Mouse (Mus musculus) T-cell, adult 2 months (primary cell): ENCODE measurements around the gene Arl4a.

Source experiments
- DNase-seq: peaks from one replicate; pipeline ENCODE4 v3.0.0; 2022; ENCODE audit warnings: low spot score

Arl4a gene

DNA sequence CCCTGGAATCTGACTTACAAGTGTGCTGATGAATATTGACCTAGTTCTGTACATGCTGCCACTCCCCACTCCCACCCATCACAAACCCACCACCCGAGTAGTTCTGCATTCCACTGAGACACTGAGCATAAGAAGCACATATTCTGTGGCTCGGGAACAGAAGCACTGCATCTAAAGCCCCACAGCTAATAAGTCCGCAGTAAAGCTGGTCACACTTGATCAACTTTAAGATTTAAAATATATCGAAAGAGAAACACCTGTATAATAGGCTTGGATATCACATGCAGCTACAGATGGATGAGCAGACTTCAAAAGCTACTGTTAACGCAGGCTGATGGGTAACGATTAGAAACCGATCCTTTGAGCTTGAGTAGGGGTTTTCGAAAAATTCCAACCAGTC, 78.7 kb downstream of the Arl4a start:
- no peak for DNase-seq

DNA sequence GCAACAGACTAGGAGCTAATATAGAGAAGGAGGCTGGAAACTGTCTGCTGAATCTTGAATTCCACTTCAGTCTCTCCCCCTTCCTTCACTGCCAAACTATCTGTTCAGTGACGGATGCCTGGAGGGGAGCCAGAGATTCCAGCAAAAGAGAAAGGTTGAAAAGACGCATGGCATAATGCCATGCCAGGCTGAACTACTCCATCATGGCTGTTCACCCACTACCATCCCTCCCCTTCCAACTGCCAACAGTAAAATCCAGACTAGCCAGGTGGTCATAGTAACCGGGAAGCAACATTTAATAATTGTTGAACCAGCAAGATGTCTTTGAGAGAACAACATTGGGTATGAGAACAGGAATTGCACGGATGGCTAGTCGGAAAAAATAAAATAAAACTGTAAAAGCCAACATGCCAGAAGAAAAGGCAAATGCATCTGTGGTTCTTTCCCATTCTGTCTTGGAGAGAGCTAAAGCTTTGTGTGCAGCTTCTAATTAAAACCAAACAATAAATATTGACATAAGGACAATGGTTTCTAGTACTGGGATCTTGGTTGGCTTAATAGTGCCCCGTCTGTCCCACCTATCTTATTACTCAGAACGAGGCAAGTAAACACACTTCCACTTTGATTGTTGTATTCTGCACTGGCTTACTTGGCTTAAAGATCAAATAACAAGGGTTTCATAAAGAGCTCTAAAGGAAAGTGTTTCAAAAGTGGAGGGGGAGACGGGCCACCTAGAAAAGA, 79.7 kb downstream of the Arl4a start:
- DNase-seq, result no peak

DNA sequence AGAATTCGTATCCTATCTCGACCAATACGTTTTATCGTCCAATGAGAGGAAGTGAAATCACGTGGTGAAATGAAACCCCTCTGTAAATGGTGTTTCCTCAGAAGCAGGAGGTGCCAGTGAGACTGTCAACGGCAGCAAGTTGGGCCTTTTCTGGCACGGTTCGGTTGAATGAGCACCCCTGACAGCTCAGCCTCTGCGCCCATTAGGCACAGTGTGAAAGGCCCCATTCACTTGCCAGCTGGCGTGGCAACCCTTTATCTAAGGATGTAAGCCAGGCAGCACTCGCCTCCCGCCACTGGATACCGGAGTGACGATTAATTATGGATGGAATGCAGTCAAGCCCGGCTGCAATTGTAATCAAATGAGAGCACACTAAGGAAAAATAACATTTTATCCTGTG, 81.4 kb downstream of the Arl4a start:
- no peak for DNase-seq
